Mouse (Mus musculus) lung, postnatal 0 days (tissue): ENCODE measurements around the gene Zhx3.

Experiments used
- CTCF ChIP-seq: IDR thresholded peaks from 2 replicates; pipeline ENCODE4 v1.5.1; 2016; ENCODE audit warnings: antibody characterized with exemption, mild to moderate bottlenecking
- EP300 ChIP-seq: IDR thresholded peaks from 2 replicates; pipeline ENCODE4 v1.6.1; 2016; ENCODE audit warnings: antibody characterized with exemption, mild to moderate bottlenecking, control low read depth

GRCm38 (mm10) chr2:160881462-160882101, 8.8 kb upstream of the Zhx3 start:
- TF ChIP-seq CTCF (no peak), EP300 (no peak)
